Mouse (Mus musculus) spleen, adult 2 months (tissue): Measurements from ENCODE around the gene Prok2. TPM values are rescaled to one million over a fixed set of nuclear protein-coding genes. Genes with fewer than 3 reads are reported as not detected.
A peak's percentile ranks its signal among the peaks of the same experiment; 100 is the strongest.

Experiments
- DNase-seq, 2 experiments: peaks; one replicate each; pipeline versions ENCODE4 v3.0.0 to v3.0.0-alpha.2; 2012 to 2021; ENCODE audit warnings: low spot score in 2 of 2, low read depth in 1 of 2
- H3K27ac ChIP-seq: fragments of 200-500 bp; 2 replicates; pipeline ENCODE4 v1.5.1; 2012; ENCODE audit warnings: low read length, inconsistent platforms; ENCODE audit not compliant: insufficient read depth
- H3K27me3 ChIP-seq: fragments of 200-500 bp; 2 replicates; pipeline ENCODE4 v1.6.1; 2012; ENCODE audit warnings: mild to moderate bottlenecking, moderate library complexity, low read length, inconsistent platforms; ENCODE audit not compliant: control insufficient read depth, insufficient read depth
- H3K36me3 ChIP-seq: fragments of 200-500 bp; 2 replicates; pipeline ENCODE4 v1.6.1; 2012; ENCODE audit warnings: mild to moderate bottlenecking, low read length, inconsistent platforms; ENCODE audit not compliant: control insufficient read depth, insufficient read depth
- H3K4me1 ChIP-seq: fragments of 200-500 bp; 2 replicates; pipeline ENCODE4 v1.6.1; 2011; ENCODE audit warnings: inconsistent platforms; ENCODE audit not compliant: control insufficient read depth, insufficient read depth, insufficient read length
- H3K4me3 ChIP-seq: fragments of 200-500 bp; 2 replicates; pipeline ENCODE4 v1.5.1; 2011; ENCODE audit warnings: mild to moderate bottlenecking, inconsistent platforms; ENCODE audit not compliant: insufficient read depth, insufficient read length; ENCODE audit errors: extremely low read depth
- CTCF ChIP-seq: fragments of 200-500 bp; IDR thresholded peaks from 2 replicates; pipeline ENCODE4 v1.5.1; 2011; ENCODE audit warnings: mild to moderate bottlenecking, inconsistent platforms; ENCODE audit not compliant: insufficient read depth, insufficient read length, insufficient replicate concordance; ENCODE audit errors: extremely low read depth
- POLR2A ChIP-seq: fragments of 200-500 bp; IDR thresholded peaks from 2 replicates; pipeline ENCODE4 v1.6.1; 2011; ENCODE audit warnings: low read depth, low read length, inconsistent platforms
- WGBS: fragments of 180-500 bp; shearing (Covaris S2); methylation state at CpG from one replicate; pipeline ENCODE4 v1.1.7; 2018; 5-methylcytosine and 5-hydroxymethylcytosine counted together
- polyA plus RNA-seq: library from polyadenylated mRNA; depleted of rRNA; stranded (reverse); fragments of >200 nt; gene quantifications from 2 replicates; pipeline ENCODE4 v1.2.3, GENCODE M21; 2012

The Prok2 gene
- polyA plus RNA-seq, 1 experiment, result not detected

DNA sequence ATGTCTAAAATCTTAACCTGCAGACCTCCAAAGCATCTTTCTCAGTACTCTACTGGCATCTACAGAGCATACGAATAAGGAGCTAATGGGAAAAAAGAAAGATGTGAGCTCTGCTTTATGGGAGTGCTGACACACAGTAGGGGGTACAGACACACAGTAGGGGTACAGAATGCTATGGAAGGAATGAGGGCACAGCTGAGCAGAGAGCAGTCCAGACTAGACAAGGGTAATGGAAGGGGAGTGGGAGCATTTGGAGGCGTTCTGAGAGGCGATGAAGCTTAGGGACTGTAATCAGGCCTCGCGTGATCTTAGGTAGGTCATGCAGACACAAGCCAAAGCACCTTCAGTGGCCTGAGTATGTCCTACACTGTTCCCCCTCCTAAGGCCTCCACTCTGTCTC is 42.2 kb downstream of the Prok2 start:
- Histone ChIP-seq H3K4me3 (no peak overlapping the region), H3K27me3 (0 out of 2 replicates have a peak, but pooled peaks cover 1% of the 10 kb centered on the region), H3K36me3 (no peaks in the 10 kb centered on the region), H3K4me1 (no peaks in the 10 kb centered on the region), H3K27ac (no peak overlapping the region)
- DNase-seq, result no peak
- TF ChIP-seq POLR2A (no peak), CTCF (no peak)
- 94% methylated on average over 5 of the region's 5 CpGs for WGBS

GRCm38 (mm10) chr6:99678108-99678507 is 48.1 kb downstream of the Prok2 start:
- H3K27ac ChIP-seq, result no peak overlapping the region
- no peak for TF ChIP-seq CTCF
- no peak for TF ChIP-seq POLR2A
- 87% methylated on average over 11 of the region's 11 CpGs for WGBS

GRCm38 (mm10) chr6:99677325-99677724 is 48.9 kb downstream of the Prok2 start:
- Histone ChIP-seq H3K27ac (no peak overlapping the region), H3K4me1 (no peaks in the 10 kb centered on the region), H3K27me3 (0 out of 2 replicates have a peak, but pooled peaks cover under 1% of the 10 kb centered on the region), H3K36me3 (no peaks in the 10 kb centered on the region), H3K4me3 (no peak overlapping the region)
- DNase-seq, result no peak
- 82% methylated on average over 8 of the region's 8 CpGs for WGBS
- no peak for TF ChIP-seq POLR2A
- no peak for TF ChIP-seq CTCF

More at GRCm38 (mm10) chr6:99678108-99678507, 48.1 kb downstream of the Prok2 start:
- Histone ChIP-seq H3K27me3 (0 out of 2 replicates have a peak, but pooled peaks cover 1% of the 10 kb centered on the region), H3K36me3 (no peaks in the 10 kb centered on the region), H3K4me3 (no peak overlapping the region), H3K4me1 (no peaks in the 10 kb centered on the region)
- no peak for DNase-seq

DNA sequence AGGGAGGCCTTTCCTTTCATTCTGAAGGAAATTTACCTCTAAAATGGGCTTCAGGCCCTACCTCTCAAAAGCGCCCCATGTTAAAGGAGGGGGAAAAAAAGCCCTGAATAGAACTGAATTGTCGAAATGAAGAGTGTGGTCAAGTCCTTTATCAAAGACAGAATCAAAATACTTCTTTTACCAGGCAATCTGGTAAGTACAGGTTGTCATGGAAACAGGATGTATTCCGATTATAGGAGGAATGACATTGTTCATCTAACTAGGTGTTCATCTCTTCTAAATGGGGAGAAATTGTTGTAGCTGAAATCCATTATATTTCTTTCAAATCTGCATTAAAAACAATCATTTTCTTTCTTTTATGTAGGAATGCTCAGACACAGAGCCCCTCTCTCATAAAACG is 51.7 kb downstream of the Prok2 start:
- 87% methylated on average over 4 of the region's 4 CpGs for WGBS
- H3K27me3 ChIP-seq, result no peaks in the 10 kb centered on the region
- no peak for DNase-seq
- H3K4me1 ChIP-seq, result no peaks in the 10 kb centered on the region
- no peak overlapping the region for H3K27ac ChIP-seq
- no peak for TF ChIP-seq POLR2A
- TF ChIP-seq CTCF, result no peak
- H3K36me3 ChIP-seq, result no peaks in the 10 kb centered on the region
- no peak overlapping the region for H3K4me3 ChIP-seq

- Histone ChIP-seq H3K4me3 (no peak overlapping the region), H3K27ac (no peak overlapping the region), H3K36me3 (no peaks in the 10 kb centered on the region), H3K4me1 (no peaks in the 10 kb centered on the region; the same call in 1 of the 2 replicates), H3K27me3 (no peaks in the 10 kb centered on the region)
- 59% methylated on average over 3 of the region's 3 CpGs for WGBS
- TF ChIP-seq CTCF (no peak), POLR2A (no peak)
- DNase-seq, result no peak
Observed at GRCm38 (mm10) chr6:99671768-99672167, 54.4 kb downstream of the Prok2 start.

GRCm38 (mm10) chr6:99670481-99671119 is 55.6 kb downstream of the Prok2 start:
- no peak overlapping the region for H3K4me3 ChIP-seq
- 81% methylated on average over 7 of the region's 7 CpGs for WGBS
- TF ChIP-seq POLR2A (no peak), CTCF (peak; percentile 54; the same call in 1 of the 2 replicates)
- H3K4me1 ChIP-seq, result no peaks in the 10 kb centered on the region; the same call in 1 of the 2 replicates
- peak in 1 of 2 experiments; percentile 49 for DNase-seq
- H3K27ac ChIP-seq, result no peak overlapping the region
- no peaks in the 10 kb centered on the region for H3K27me3 ChIP-seq
- H3K36me3 ChIP-seq, result no peaks in the 10 kb centered on the region
